Mouse (Mus musculus): ENCODE measurements around the gene Rad23a. TPM values are rescaled to one million over a fixed set of nuclear protein-coding genes. Genes with fewer than 3 reads are reported as not detected.

Rad23a gene
- total and polyA plus RNA-seq, 3 experiments, result 38.7 to 414 (median 116) TPM

GRCm38 (mm10) chr8:84811303-84811702, 29.2 kb downstream of the Rad23a start:
- Histone ChIP-seq H3K4me3 (ENCODE audit: low read depth, low read length) (peak overlapping the region; percentile 66; the same call in 1 of the 2 replicates), H3K27me3 (ENCODE audit: insufficient read depth, low read length) (peaks cover 26% of the 10 kb centered on the region), H3K36me3 (replicated peaks) (peaks cover 4% of the 10 kb centered on the region), H3K9me3 (replicated peaks) (peaks cover under 1% of the 10 kb centered on the region), H3K4me1 (ENCODE audit: insufficient read depth, low read depth, low read length) (peaks cover 59% of the 10 kb centered on the region)
- DNase-seq (ENCODE audit: low spot score) (no peak), ATAC-seq (ENCODE audit: extremely low read depth, insufficient number of reproducible peaks, low FRiP score, poor library complexity, severe bottlenecking) (no peak)
- no peak for TF ChIP-seq GATA2 (IDR thresholded peaks at IDR 0.05; ENCODE audit: borderline replicate concordance, low read depth, low read length)
- no peak for TF ChIP-seq CTCF (IDR thresholded peaks at IDR 0.05; ENCODE audit: low read depth, low read length)
- no peak for TF ChIP-seq TAL1 (conservative IDR thresholded peaks at IDR 0.05; ENCODE audit: low read depth, low read length)
- TF ChIP-seq GATA1 (IDR thresholded peaks at IDR 0.05; ENCODE audit: borderline replicate concordance, low read length), result no peak
- TF ChIP-seq POLR2AphosphoS5 (IDR thresholded peaks at IDR 0.05; ENCODE audit: insufficient replicate concordance, low read depth, low read length), result no peak

GRCm38 (mm10) chr8:84810896-84811295, 29.6 kb downstream of the Rad23a start:
- H3K27me3 ChIP-seq (ENCODE audit: insufficient read depth, low read length), result peaks cover 30% of the 10 kb centered on the region
- TF ChIP-seq POLR2AphosphoS5 (IDR thresholded peaks at IDR 0.05; ENCODE audit: insufficient replicate concordance, low read depth, low read length), result no peak
- peak; percentile 49; the same call in 1 of the 2 replicates for TF ChIP-seq CTCF (IDR thresholded peaks at IDR 0.05; ENCODE audit: low read depth, low read length)
- no peak for TF ChIP-seq GATA1 (IDR thresholded peaks at IDR 0.05; ENCODE audit: borderline replicate concordance, low read length)
- peaks cover 57% of the 10 kb centered on the region for H3K4me1 ChIP-seq (ENCODE audit: insufficient read depth, low read depth, low read length)

GRCm38 (mm10) chr8:84809941-84810280, 30.6 kb downstream of the Rad23a start:
- ATAC-seq (ENCODE audit: extremely low read depth, insufficient number of reproducible peaks, low FRiP score, poor library complexity, severe bottlenecking), result no peak
- H3K36me3 ChIP-seq (replicated peaks), result no peaks in the 10 kb centered on the region
- no peak overlapping the region for H3K4me3 ChIP-seq (ENCODE audit: low read depth, low read length)
- TF ChIP-seq POLR2AphosphoS5 (IDR thresholded peaks at IDR 0.05; ENCODE audit: insufficient replicate concordance, low read depth, low read length), result no peak
- TF ChIP-seq TAL1 (conservative IDR thresholded peaks at IDR 0.05; ENCODE audit: low read depth, low read length), result no peak
- no peak for DNase-seq (ENCODE audit: low spot score)
- peaks cover 38% of the 10 kb centered on the region for H3K27me3 ChIP-seq (ENCODE audit: insufficient read depth, low read length)
- H3K4me1 ChIP-seq (ENCODE audit: insufficient read depth, low read depth, low read length), result peaks cover 47% of the 10 kb centered on the region
- peaks cover 7% of the 10 kb centered on the region for H3K9me3 ChIP-seq (replicated peaks)

More at GRCm38 (mm10) chr8:84810896-84811295, 29.6 kb downstream of the Rad23a start:
- Histone ChIP-seq H3K36me3 (replicated peaks) (peaks cover under 1% of the 10 kb centered on the region), H3K9me3 (replicated peaks) (peaks cover 5% of the 10 kb centered on the region), H3K4me3 (ENCODE audit: low read depth, low read length) (peak overlapping the region; percentile 66; the same call in 1 of the 2 replicates)
- ATAC-seq (ENCODE audit: extremely low read depth, insufficient number of reproducible peaks, low FRiP score, poor library complexity, severe bottlenecking), result no peak
- DNase-seq (ENCODE audit: low spot score), result peak; percentile 62

GRCm38 (mm10) chr8:84809109-84809940, 31.1 kb downstream of the Rad23a start:
- DNase-seq (ENCODE audit: low spot score), result no peak
- TF ChIP-seq GATA1 (IDR thresholded peaks at IDR 0.05; ENCODE audit: borderline replicate concordance, low read length), result no peak
- no peak for TF ChIP-seq POLR2AphosphoS5 (IDR thresholded peaks at IDR 0.05; ENCODE audit: insufficient replicate concordance, low read depth, low read length)
- no peak for TF ChIP-seq CTCF (IDR thresholded peaks at IDR 0.05; ENCODE audit: low read depth, low read length)
- no peak for TF ChIP-seq TAL1 (conservative IDR thresholded peaks at IDR 0.05; ENCODE audit: low read depth, low read length)
- TF ChIP-seq GATA2 (IDR thresholded peaks at IDR 0.05; ENCODE audit: borderline replicate concordance, low read depth, low read length), result no peak
- Histone ChIP-seq H3K27me3 (ENCODE audit: insufficient read depth, low read length) (peaks cover 39% of the 10 kb centered on the region), H3K4me1 (ENCODE audit: insufficient read depth, low read depth, low read length) (peaks cover 41% of the 10 kb centered on the region), H3K36me3 (replicated peaks) (no peaks in the 10 kb centered on the region), H3K9me3 (replicated peaks) (peaks cover 7% of the 10 kb centered on the region), H3K4me3 (ENCODE audit: low read depth, low read length) (no peak overlapping the region)
- ATAC-seq (ENCODE audit: extremely low read depth, insufficient number of reproducible peaks, low FRiP score, poor library complexity, severe bottlenecking), result no peak

- no peak for TF ChIP-seq TAL1 (conservative IDR thresholded peaks at IDR 0.05; ENCODE audit: low read depth, low read length)
- ATAC-seq (ENCODE audit: extremely low read depth, insufficient number of reproducible peaks, low FRiP score, poor library complexity, severe bottlenecking), result no peak
- peaks cover 7% of the 10 kb centered on the region for H3K9me3 ChIP-seq (replicated peaks)
- no peak for DNase-seq (ENCODE audit: low spot score)
- H3K4me3 ChIP-seq (ENCODE audit: low read depth, low read length), result no peak overlapping the region
- H3K4me1 ChIP-seq (ENCODE audit: insufficient read depth, low read depth, low read length), result peaks cover 33% of the 10 kb centered on the region
- no peaks in the 10 kb centered on the region for H3K36me3 ChIP-seq (replicated peaks)
- peaks cover 50% of the 10 kb centered on the region for H3K27me3 ChIP-seq (ENCODE audit: insufficient read depth, low read length)
These were observed 34.4 kb downstream of the Rad23a start for GRCm38 (mm10) chr8:84806031-84806430.

- no peak for ATAC-seq (ENCODE audit: extremely low read depth, insufficient number of reproducible peaks, low FRiP score, poor library complexity, severe bottlenecking)
- TF ChIP-seq TAL1 (conservative IDR thresholded peaks at IDR 0.05; ENCODE audit: low read depth, low read length) (no peak), CTCF (IDR thresholded peaks at IDR 0.05; ENCODE audit: low read depth, low read length) (no peak), GATA2 (IDR thresholded peaks at IDR 0.05; ENCODE audit: borderline replicate concordance, low read depth, low read length) (no peak), POLR2AphosphoS5 (IDR thresholded peaks at IDR 0.05; ENCODE audit: insufficient replicate concordance, low read depth, low read length) (no peak), GATA1 (IDR thresholded peaks at IDR 0.05; ENCODE audit: borderline replicate concordance, low read length) (no peak)
- no peak for DNase-seq (ENCODE audit: low spot score)
- Histone ChIP-seq H3K9me3 (replicated peaks) (no peaks in the 10 kb centered on the region), H3K4me1 (ENCODE audit: insufficient read depth, low read depth, low read length) (peaks cover 37% of the 10 kb centered on the region), H3K36me3 (replicated peaks) (peaks cover 30% of the 10 kb centered on the region), H3K27me3 (ENCODE audit: insufficient read depth, low read length) (peaks cover 77% of the 10 kb centered on the region), H3K4me3 (ENCODE audit: low read depth, low read length) (peak within 1 kb of the TSS; percentile 77)
These were observed 40.2 kb downstream of the Rad23a start, which contains the start of gene Nfix for GRCm38 (mm10) chr8:84799999-84800831. Gene Nfix, minus strand, starts transcription at chr8:84800344.

Measured in G1E (cell line).